Mouse (Mus musculus) intestine, embryonic 14.5 days (tissue): ENCODE data around the gene Tmem253. TPM values are rescaled to one million over a fixed set of nuclear protein-coding genes. Genes with fewer than 3 reads are reported as not detected.
A peak's percentile ranks its signal among the peaks of the same experiment; 100 is the strongest.

Experiments
- ATAC-seq: fragments of 200-750 bp; cut with Nextera tagmentation; replicated peaks from 2 replicates; pipeline ENCODE4 v1.8.0; 2017; ENCODE audit warnings: low read depth, moderate number of reproducible peaks, moderate TSS enrichment, moderate library complexity; ENCODE audit not compliant: low FRiP score, low TSS enrichment
- DNase-seq: peaks from one replicate; pipeline ENCODE4 v3.0.0-alpha.2; 2018; ENCODE audit warnings: low spot score
- H3K27ac ChIP-seq: fragments of 300-500 bp; sonication (generic); 2 replicates; pipeline ENCODE4 v1.5.1; 2014; ENCODE audit warnings: low read depth, mild to moderate bottlenecking, control low read depth
- H3K27me3 ChIP-seq: fragments of 300-500 bp; sonication (generic); replicated peaks from 2 replicates; pipeline ENCODE4 v1.6.1; 2014; ENCODE audit warnings: low read length, control low read depth; ENCODE audit not compliant: control insufficient read depth, insufficient read depth
- H3K36me3 ChIP-seq: fragments of 300-500 bp; sonication (generic); 2 replicates; pipeline ENCODE4 v1.6.1; 2014; ENCODE audit warnings: low read length, control low read depth; ENCODE audit not compliant: control insufficient read depth, insufficient read depth
- H3K4me1 ChIP-seq: fragments of 300-500 bp; sonication (generic); replicated peaks from 2 replicates; pipeline ENCODE4 v1.6.1; 2014; ENCODE audit warnings: low read length, control low read depth, mixed read lengths; ENCODE audit not compliant: control insufficient read depth, insufficient read depth
- H3K4me2 ChIP-seq: fragments of 300-500 bp; sonication (generic); 2 replicates; pipeline ENCODE4 v1.6.1; 2014; ENCODE audit warnings: low read length
- H3K4me3 ChIP-seq: fragments of 300-500 bp; sonication (generic); 2 replicates; pipeline ENCODE4 v1.5.1; 2014; ENCODE audit warnings: low read depth, low read length, control low read depth, mixed read lengths
- H3K9ac ChIP-seq: fragments of 300-500 bp; sonication (generic); 2 replicates; pipeline ENCODE4 v1.6.1; 2014; ENCODE audit warnings: mild to moderate bottlenecking, low read length
- H3K9me3 ChIP-seq: fragments of 300-500 bp; sonication (generic); 2 replicates; pipeline ENCODE4 v1.6.1; 2016; ENCODE audit warnings: low read length, control low read depth; ENCODE audit not compliant: control insufficient read depth
- WGBS: fragments of 180-500 bp; shearing (Covaris S2); extraction: QIAGEN DNeasy Blood & Tissue Kit; methylation state at CpG from one replicate; pipeline ENCODE4 v1.1.7; 2014; 5-methylcytosine and 5-hydroxymethylcytosine counted together
- polyA plus RNA-seq: library from polyadenylated mRNA; unstranded; fragments of >200 nt; fragmentation: Nextera tagmentation; extraction: Ambion mirVana; gene quantifications from 2 replicates; pipeline ENCODE4 v1.2.1, GENCODE M21; 2014

Tmem253 gene
- polyA plus RNA-seq, 1 experiment from 2014 or later, result 8.5 TPM

- peak; percentile 73 for DNase-seq
- no peaks in the 10 kb centered on the region for H3K27me3 ChIP-seq
Measured at GRCm38 (mm10) chr14:52010446-52011111, 4.9 kb upstream of the Tmem253 start.

DNA sequence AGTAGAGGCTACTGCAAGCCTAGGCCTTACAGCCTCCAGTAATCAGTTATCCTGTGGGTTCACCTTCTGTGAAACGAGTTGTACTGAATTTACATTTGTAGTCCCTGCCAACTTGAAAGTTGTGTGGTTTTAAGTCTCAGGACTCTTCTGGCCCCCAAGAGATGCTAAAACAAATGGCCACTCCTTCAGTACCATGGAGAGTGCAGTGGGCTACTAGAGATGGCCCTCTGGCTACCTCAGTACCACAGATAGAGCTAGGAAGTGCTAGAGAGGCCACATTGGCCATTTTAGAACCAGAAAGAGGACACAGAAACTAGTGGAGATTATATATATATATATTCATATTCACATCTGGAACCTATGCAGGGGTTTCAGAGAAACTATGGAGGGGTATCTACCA is 3.8 kb upstream of the Tmem253 start:
- Histone ChIP-seq H3K4me2 (no peak overlapping the region), H3K27ac (no peak overlapping the region), H3K9me3 (no peaks in the 10 kb centered on the region), H3K27me3 (no peaks in the 10 kb centered on the region), H3K4me1 (peaks cover 44% of the 10 kb centered on the region), H3K36me3 (peaks cover 22% of the 10 kb centered on the region), H3K9ac (no peak overlapping the region), H3K4me3 (no peak overlapping the region)
- DNase-seq, result no peak
- ATAC-seq, result no peak
- 58% methylated on average over 1 of the region's 1 CpGs for WGBS

More at GRCm38 (mm10) chr14:52010446-52011111, 4.9 kb upstream of the Tmem253 start:
- Histone ChIP-seq H3K9ac (peak overlapping the region; percentile 32; the same call in 1 of the 2 replicates), H3K4me2 (peak overlapping the region; percentile 45), H3K27ac (peak overlapping the region; percentile 80), H3K4me3 (peak overlapping the region; percentile 16), H3K9me3 (no peaks in the 10 kb centered on the region), H3K4me1 (peaks cover 35% of the 10 kb centered on the region), H3K36me3 (peaks cover 33% of the 10 kb centered on the region)
- 5% methylated on average over 9 of the region's 9 CpGs for WGBS
- peak; percentile 38 for ATAC-seq

DNA sequence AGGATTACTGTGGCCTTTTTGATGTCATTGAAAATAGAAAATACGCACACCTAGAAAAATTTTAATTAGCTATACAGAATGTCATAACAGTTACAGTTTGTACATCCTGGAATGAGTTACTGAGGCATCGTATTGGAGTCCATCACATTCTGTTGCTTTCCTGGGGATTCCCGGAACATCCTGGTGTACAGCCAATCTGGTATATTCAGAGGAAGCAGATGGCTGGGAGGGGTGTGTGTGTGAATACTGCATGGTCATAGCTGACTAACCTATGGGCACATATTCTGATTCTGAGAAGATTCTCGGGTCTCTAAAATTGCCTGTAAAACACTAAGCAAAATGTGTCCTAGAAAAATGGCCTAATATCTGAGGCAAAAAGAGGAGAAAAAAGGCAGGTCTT is 3.4 kb upstream of the Tmem253 start:
- Histone ChIP-seq H3K27me3 (no peaks in the 10 kb centered on the region), H3K9me3 (no peaks in the 10 kb centered on the region), H3K27ac (no peak overlapping the region), H3K4me3 (no peak overlapping the region), H3K4me2 (no peak overlapping the region), H3K9ac (no peak overlapping the region), H3K36me3 (peaks cover 18% of the 10 kb centered on the region), H3K4me1 (peaks cover 44% of the 10 kb centered on the region)
- DNase-seq, result no peak
- no peak for ATAC-seq
- 72% methylated on average over 4 of the region's 4 CpGs for WGBS

GRCm38 (mm10) chr14:52012553-52012952 is 2.9 kb upstream of the Tmem253 start:
- H3K4me1 ChIP-seq, result peaks cover 44% of the 10 kb centered on the region
- no peaks in the 10 kb centered on the region for H3K27me3 ChIP-seq
- no peak overlapping the region for H3K4me2 ChIP-seq
- peak overlapping the region; percentile 11; the same call in 1 of the 2 replicates for H3K27ac ChIP-seq
- ATAC-seq (no peak), DNase-seq (no peak)
- H3K9me3 ChIP-seq, result no peaks in the 10 kb centered on the region
- H3K4me3 ChIP-seq, result no peak overlapping the region
- 71% methylated on average over 5 of the region's 5 CpGs for WGBS
- H3K9ac ChIP-seq, result no peak overlapping the region
- peaks cover 14% of the 10 kb centered on the region for H3K36me3 ChIP-seq

- peak overlapping the region; percentile 55 for H3K4me3 ChIP-seq
- peak overlapping the region; percentile 88 for H3K4me2 ChIP-seq
- H3K4me1 ChIP-seq, result peaks cover 44% of the 10 kb centered on the region
- DNase-seq (no peak), ATAC-seq (no peak)
- WGBS, result 54% methylated on average over 8 of the region's 8 CpGs
- peaks cover 13% of the 10 kb centered on the region for H3K36me3 ChIP-seq
- H3K27ac ChIP-seq, result peak overlapping the region; percentile 90
- H3K27me3 ChIP-seq, result no peaks in the 10 kb centered on the region
- H3K9ac ChIP-seq, result peak overlapping the region; percentile 76
- no peaks in the 10 kb centered on the region for H3K9me3 ChIP-seq
Measured at GRCm38 (mm10) chr14:52013021-52013610, 2.3 kb upstream of the Tmem253 start.

GRCm38 (mm10) chr14:52013771-52014219 is 1.7 kb upstream of the Tmem253 start:
- H3K4me2 ChIP-seq, result peak overlapping the region; percentile 88
- H3K4me3 ChIP-seq, result peak overlapping the region; percentile 55
- DNase-seq (no peak), ATAC-seq (peak; percentile 33)
- WGBS, result under 1% methylated on average over 16 of the region's 24 CpGs
- H3K9me3 ChIP-seq, result no peaks in the 10 kb centered on the region
- H3K36me3 ChIP-seq, result peaks cover 7% of the 10 kb centered on the region; the same call in 1 of the 2 replicates
- peaks cover 48% of the 10 kb centered on the region for H3K4me1 ChIP-seq
- peak overlapping the region; percentile 76 for H3K9ac ChIP-seq
- peak overlapping the region; percentile 90 for H3K27ac ChIP-seq
- no peaks in the 10 kb centered on the region for H3K27me3 ChIP-seq

- H3K27me3 ChIP-seq, result no peaks in the 10 kb centered on the region
- no peak for DNase-seq
- 0% methylated on average over 8 of the region's 80 CpGs for WGBS
- H3K36me3 ChIP-seq, result peaks cover 3% of the 10 kb centered on the region; the same call in 1 of the 2 replicates
- H3K4me1 ChIP-seq, result peaks cover 48% of the 10 kb centered on the region
- H3K27ac ChIP-seq, result peak overlapping the region; percentile 90
- H3K9ac ChIP-seq, result peak overlapping the region; percentile 76
- H3K4me2 ChIP-seq, result peak overlapping the region; percentile 88
- peak; percentile 24 for ATAC-seq
- H3K4me3 ChIP-seq, result peak overlapping the region; percentile 55
- no peaks in the 10 kb centered on the region for H3K9me3 ChIP-seq
Measured at GRCm38 (mm10) chr14:52014271-52014760, 1.1 kb upstream of the Tmem253 start.

GRCm38 (mm10) chr14:52014761-52015311 is 622 bp upstream of the Tmem253 start:
- Histone ChIP-seq H3K4me2 (peak overlapping the region; percentile 88), H3K36me3 (no peaks in the 10 kb centered on the region), H3K4me1 (peaks cover 45% of the 10 kb centered on the region), H3K27ac (peak overlapping the region; percentile 90), H3K4me3 (peak overlapping the region; percentile 55), H3K9ac (peak overlapping the region; percentile 76), H3K27me3 (no peaks in the 10 kb centered on the region), H3K9me3 (no peaks in the 10 kb centered on the region)
- DNase-seq (peak; percentile 85), ATAC-seq (peak; percentile 44)
- under 1% methylated on average over 26 of the region's 28 CpGs for WGBS
